Mouse (Mus musculus) right cerebral cortex, postnatal 36 days (tissue): ENCODE measurements around the gene Olfr1110.
"Not testable (repeated sequence)": the region's sequence is repeated elsewhere in the genome, so short reads cannot be mapped to it uniquely, and the experiment has no call there.

ENCODE experiments used
- DNase-seq, 2 experiments: peaks; one replicate each; pipeline ENCODE4 v3.0.0; 2022; ENCODE audit warnings: low spot score in 2 of 2, mixed read lengths in 1 of 2

Gene Olfr1110

DNA sequence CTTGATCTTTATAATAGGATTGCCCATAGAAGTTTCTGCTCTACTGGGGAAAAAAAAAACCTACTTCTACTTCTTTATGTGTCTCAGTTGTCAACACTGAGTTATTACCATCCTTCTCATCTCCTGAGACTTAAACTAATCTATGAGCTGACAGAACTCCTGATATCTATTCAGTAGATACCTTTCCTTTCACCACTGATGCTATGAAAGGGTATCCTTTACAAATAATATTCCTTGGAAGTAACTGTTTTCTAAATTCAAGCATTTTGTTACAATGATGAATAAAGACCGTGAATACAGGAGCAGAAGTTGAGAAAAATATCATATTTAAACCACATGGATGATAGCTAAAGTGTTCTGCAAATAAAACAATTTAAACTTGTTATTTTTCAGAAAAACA lies at the start of gene Olfr1110:
Olfr1110 (minus strand) TSS at position 101 of the 400 bp plus-strand sequence.
- no peak for DNase-seq

DNA sequence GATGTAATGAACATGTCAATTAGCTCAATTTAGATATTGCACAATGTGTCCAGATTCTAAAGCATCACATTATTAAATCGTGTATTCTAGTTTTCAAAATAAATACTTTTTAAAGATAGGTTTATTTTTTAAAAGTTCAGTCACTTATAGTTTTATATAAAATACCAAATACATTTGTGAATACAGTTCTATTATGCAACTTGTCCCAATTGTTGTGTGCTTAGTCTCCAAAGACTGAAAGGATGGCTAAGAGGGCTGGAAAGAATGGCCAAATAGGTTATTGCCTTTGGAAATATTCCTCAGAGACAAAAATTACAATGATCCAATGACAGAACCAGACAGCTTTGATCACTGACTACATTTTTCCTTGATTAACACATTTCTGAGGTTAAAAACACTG lies 47.4 kb upstream of the Olfr1110 start, which contains the start of gene Olfr1112:
Olfr1112 (plus strand) TSS at position 301 of the 400 bp plus-strand sequence.
- no peak for DNase-seq

DNA sequence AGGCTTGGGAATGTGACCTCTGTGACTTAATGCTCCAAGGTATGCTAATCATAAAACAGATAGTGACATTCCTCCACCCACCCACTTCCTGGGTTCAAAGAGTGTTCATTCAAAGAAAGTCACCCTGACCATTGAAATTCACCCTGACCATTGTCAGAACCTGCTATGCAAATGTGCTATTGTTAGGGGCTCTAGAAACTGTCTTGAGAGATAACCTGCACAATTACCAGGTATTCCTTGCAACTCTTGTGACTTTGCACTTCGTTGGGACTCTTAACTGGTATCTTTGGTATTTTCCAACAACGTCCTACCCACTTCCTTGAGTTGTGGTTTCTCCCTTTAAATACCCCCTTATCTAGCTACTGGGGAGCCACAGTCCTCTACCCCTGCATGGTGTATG lies 27.6 kb upstream of the Olfr1110 start:
- not testable (repeated sequence) for DNase-seq

DNA sequence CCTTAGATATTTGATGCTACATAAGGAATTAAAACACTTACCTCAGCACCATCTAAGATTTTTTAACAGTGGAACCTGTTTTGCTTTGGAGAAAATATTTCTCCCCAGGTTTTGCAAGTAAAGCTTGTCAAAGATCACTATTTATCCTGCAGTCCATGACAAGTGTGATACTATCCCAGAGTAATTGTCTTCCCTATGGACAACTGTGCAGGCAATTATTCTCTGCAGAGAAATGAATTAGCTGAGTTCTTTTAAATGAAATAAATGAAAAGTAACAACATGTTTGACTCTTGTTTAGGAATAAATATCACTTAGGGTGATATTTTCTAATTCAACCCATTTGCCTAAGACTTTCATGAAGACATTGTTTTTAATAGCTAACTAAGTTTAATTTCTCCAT lies 12.4 kb upstream of the Olfr1110 start, which contains the start of gene Olfr1111:
Olfr1111 (minus strand) TSS at position 101 of the 400 bp plus-strand sequence.
- DNase-seq: no peak

DNA sequence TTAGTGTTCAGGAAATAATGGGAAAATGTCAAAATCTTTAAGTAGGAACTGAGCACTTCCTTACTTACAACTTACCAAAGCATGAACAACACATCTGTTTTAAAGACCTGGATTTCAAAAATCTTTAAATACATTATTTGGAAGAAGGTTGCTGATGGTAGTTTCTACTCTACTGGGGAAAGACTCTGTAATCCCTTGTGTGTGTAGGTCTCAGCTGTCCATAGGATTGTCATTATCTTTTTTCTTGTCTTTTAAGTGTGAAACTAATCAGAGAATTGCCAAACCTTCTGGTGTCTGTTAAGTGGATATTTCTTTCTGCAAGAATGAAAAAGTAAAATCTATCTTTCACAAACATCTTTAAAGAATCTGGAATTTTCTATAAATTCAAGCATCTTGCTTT lies 25.6 kb downstream of the Olfr1110 start, which contains the start of gene Olfr259:
Olfr259 (minus strand) TSS at position 101 of the 400 bp plus-strand sequence.
- DNase-seq: no peak

DNA sequence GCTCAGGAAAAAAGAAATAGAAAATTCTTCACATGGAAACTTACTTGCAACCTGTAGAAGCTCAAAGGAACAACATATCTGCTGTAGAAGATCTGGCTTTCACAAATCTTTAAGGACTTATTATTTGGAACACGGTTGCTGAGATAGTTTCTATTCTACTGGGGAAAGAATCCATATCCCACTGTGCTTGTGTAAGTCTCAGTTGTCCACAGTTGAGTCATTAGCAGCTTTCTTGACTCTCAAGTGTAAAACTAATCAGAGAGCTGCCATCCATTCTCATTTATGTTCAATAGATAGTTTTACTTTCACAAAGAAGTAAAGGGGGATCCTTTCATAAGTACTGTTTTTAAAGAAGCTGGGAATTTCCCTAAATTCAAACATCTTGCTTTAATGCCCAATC lies 44.2 kb downstream of the Olfr1110 start, which contains the start of gene Olfr1109:
Olfr1109 (minus strand) TSS at position 101 of the 400 bp plus-strand sequence.
- no peak for DNase-seq
